Mouse (Mus musculus): Measurements from ENCODE around the gene Prtn3.

DNA sequence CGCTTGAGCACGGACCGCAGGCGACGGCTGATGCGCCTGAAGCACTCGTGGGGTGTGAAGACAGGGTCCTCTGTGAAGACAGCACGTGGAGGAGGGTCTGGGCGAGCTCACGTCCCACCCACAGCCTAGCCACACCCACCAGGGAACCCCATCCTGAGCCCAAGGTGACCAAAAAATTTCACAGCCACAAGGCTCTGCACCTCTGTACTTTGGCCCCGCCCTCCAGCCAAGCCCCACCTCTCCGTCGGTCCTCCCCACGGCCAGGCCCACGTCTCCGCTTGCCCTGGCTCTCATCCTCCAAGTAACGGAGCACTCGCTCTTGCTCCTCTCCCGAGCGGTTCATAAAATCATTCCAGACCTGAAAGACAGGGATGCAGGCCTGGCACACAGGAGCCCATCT lies 38.1 kb downstream of the Prtn3 start:
- no peak for TF ChIP-seq TCF12 (IDR thresholded peaks at IDR 0.05; ENCODE audit: insufficient read depth, poor library complexity, severe bottlenecking)
- TF ChIP-seq SRF (IDR thresholded peaks at IDR 0.05; ENCODE audit: control insufficient read depth, insufficient read length, low read depth): no peak
- TF ChIP-seq POLR2A (IDR thresholded peaks at IDR 0.05; ENCODE audit: insufficient read length, low read depth): no peak
- no peak for TF ChIP-seq USF1 (IDR thresholded peaks at IDR 0.05; ENCODE audit: low read depth)
- TF ChIP-seq MAX (IDR thresholded peaks at IDR 0.05; ENCODE audit: low read depth): no peak
- no peak for TF ChIP-seq E2F4 (IDR thresholded peaks at IDR 0.05; ENCODE audit: insufficient read depth)

All from myocyte (in vitro differentiated cells).